Mouse (Mus musculus): ENCODE measurements at regions not wholly inside any gene's neighbourhood (a gene's known extent, or its start where the extent isn't known, plus 50 kb on each side); places are given as distances from the start of the nearest gene placed in this dataset.

DNA sequence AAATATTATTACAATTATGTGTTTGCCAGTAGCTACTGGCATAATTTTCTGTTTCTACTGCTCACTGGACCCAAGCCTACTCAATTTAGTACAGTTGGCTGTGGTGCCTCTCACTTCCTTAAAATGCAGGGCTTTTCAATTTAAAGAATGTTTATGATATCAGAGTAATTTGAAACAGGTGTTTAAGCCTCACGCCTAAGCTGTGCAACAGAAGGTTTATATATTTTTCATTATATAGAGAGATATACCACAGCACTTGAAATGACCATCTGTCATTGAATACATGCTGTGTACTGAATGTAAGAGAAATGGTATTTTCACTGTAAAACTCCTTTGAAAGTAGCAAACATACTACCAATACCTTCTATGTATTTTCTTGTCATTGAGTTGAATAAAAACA, 376.8 kb downstream of the Otol1 start:
- no peak for DNase-seq (ENCODE audit: extremely low spot score)

GRCm38 (mm10) chr3:70385961-70386360, 378.5 kb downstream of the Otol1 start:
- no peak for DNase-seq (ENCODE audit: extremely low spot score)

GRCm38 (mm10) chr3:70401187-70401586, 393.8 kb downstream of the Otol1 start:
- no peak for DNase-seq (ENCODE audit: extremely low spot score)

DNA sequence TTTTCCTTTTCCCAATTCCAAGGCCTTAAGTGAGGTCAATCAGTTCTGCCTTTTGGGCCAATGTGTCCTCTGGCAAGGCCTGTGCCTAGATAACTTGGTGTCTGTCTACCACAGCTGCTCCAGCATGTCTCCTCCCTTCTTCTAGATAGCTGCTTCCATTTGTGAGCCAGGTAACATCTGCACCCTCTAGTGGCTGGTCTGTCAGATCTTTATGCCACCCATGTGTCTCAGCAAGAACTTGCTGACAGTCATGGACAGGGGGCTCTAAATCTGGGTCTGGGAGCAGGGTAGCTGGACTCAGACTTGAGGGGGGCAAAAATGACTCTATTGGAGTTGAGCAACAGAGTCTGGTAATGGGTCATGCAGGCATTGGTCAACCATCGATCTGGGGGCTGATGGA, 399.2 kb downstream of the Otol1 start:
- DNase-seq (ENCODE audit: extremely low spot score) = no peak

- DNase-seq (ENCODE audit: extremely low spot score) = no peak
Measured at GRCm38 (mm10) chr3:70418273-70418672, 410.9 kb downstream of the Otol1 start.

DNA sequence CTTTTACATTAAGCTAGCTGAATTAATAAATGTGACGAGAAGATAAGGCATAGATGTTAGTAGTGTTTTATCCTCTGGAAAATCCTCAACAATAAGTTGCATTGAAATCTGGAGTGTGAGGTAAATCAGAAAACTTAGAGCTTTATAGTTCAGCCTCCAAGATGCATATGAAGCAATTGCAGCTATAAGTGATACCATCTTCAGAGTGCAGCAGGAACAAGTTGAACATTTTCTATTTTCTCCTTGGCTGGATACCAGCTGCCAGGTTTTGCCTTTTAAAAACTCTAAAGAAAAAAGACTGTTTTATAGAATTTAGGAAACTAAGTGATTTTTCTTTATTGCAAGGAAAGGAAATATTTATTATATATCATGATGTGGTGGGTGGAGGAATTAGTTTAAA, 414.6 kb downstream of the Otol1 start:
- DNase-seq (ENCODE audit: extremely low spot score) = no peak

DNA sequence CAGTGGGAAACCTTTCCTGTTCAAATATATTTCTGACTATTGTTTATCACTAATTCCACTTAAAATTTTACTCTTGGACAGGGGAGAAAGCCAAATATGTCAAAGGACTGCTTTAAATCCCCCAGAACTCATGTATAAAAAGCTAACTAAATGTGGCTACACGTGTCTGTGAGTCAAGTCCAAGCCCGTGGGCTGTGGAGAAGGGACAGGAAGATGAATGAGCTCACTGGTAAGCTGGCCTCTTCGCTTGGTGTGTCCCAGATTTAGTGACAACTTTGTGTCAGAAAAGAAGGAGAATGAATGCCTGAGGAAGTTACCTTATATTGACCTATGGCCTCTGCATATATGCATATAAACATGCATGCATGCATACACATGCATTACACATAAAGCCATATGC, 415.3 kb downstream of the Otol1 start:
- DNase-seq (ENCODE audit: extremely low spot score) = no peak

DNA sequence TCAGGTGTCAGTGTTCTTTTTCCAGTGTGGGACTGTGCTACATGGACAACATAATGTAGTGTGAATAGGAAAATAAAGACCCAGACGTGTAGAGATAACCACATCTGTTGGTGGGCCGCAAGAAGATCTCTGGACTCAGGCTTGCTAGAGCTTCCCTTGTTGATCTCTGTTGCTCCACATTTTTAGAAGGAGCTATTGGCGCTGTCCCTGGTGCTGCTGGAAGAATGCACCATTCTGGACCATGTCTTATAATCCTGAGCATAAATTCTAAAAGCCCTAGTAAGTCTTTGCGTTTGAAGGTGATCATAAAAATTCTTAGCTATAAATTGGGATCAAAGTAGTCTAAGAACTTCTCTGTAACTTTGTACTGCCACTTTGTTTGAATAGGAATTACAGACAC, 429.3 kb downstream of the Otol1 start:
- DNase-seq (ENCODE audit: extremely low spot score) = no peak

- no peak for DNase-seq (ENCODE audit: extremely low spot score)
Measured at GRCm38 (mm10) chr3:70457181-70457847, 449.9 kb downstream of the Otol1 start.

GRCm38 (mm10) chr3:70460811-70461210, 453.4 kb downstream of the Otol1 start:
- DNase-seq (ENCODE audit: extremely low spot score) = no peak

- no peak for DNase-seq (ENCODE audit: extremely low spot score)
Measured at GRCm38 (mm10) chr3:70463221-70463620, 455.8 kb downstream of the Otol1 start.

GRCm38 (mm10) chr3:70482521-70482920, 475.1 kb downstream of the Otol1 start:
- DNase-seq (ENCODE audit: extremely low spot score) = peak; percentile 9

- no peak for DNase-seq (ENCODE audit: extremely low spot score)
Measured at GRCm38 (mm10) chr3:70483066-70483743, 475.8 kb downstream of the Otol1 start.

- no peak for DNase-seq (ENCODE audit: extremely low spot score)
Measured at GRCm38 (mm10) chr3:70496431-70496830, 489.0 kb downstream of the Otol1 start.

DNA sequence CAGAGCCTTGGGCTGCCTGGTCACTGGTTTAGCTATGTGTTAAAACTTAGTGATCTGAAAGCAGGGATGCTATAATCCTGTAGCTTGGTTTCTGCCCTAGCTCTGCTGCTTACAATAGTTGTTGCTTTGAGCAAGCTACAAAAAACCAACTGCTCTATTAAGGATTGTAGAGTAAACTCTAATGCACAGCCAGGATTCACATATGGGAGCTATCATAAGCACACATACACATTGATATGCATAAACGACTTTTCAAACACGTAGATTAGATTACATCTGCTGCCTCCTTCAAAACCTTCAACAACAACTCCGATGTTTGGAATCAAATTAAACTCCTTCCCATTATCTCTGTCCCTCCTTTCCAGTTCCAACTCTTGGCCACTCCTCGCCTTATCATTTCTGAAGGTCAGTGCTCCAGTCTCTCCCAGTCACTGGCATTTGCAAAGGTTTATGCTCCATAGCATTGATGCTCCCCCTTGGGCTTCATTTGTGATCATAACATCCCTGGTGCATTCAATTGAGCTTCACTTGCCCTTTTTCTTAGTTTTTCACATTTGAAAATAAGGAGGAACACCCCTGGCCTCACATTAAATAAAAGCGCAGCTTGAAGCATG, 492.9 kb downstream of the Otol1 start:
- DNase-seq (ENCODE audit: extremely low spot score) = no peak

DNA sequence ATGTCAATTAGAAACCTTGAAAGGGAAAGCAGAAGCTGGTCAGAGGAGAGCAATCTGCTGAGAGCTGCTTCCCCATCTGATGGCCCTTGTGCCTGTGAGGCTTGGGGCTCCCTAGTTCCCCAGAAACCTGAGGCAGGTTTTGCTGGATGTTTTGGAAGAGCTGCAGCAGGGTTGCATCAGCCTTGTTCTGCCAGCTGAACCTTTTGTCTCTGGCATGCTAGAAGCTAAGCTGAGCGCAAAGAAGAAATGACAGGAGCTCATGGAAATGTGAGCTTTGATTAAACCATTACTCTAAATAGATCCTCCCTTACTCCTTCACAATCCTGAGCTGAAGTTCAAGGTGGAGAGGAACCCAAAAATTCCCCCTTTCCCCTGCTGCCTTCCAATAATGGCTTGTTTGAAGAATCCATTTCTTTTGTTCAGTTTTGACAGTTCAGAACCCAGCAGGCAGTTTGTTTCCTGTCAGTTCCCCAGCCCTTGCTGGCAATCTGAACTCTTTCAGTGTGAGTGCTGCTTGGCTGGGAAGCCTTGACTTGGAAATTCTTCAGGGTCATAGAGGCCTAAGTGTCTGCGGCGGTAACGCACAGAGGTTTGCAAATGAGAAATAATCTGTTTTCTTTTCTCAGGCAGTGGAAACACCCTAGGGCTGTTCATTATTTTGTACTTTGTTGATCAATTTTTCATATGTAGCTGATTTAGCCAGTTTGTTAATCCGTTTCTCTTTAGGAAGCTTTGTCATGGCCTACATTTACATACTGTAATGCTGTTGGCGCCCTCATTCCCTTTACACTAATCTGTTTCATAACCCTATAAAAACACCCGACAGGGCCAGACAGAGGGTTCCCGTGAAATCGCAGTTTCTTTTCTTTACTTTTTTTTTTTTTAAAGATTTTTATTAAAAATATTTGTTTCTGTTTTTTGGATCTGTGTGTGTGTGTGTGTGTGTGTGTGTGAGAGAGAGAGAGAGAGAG, 493.9 kb downstream of the Otol1 start:
- DNase-seq (ENCODE audit: extremely low spot score) = peak; percentile 2

- DNase-seq (ENCODE audit: extremely low spot score) = no peak
Measured at GRCm38 (mm10) chr3:70533593-70534321, 526.3 kb downstream of the Otol1 start.

- no peak for DNase-seq (ENCODE audit: extremely low spot score)
Measured at GRCm38 (mm10) chr3:70535084-70535483, 527.7 kb downstream of the Otol1 start.

DNA sequence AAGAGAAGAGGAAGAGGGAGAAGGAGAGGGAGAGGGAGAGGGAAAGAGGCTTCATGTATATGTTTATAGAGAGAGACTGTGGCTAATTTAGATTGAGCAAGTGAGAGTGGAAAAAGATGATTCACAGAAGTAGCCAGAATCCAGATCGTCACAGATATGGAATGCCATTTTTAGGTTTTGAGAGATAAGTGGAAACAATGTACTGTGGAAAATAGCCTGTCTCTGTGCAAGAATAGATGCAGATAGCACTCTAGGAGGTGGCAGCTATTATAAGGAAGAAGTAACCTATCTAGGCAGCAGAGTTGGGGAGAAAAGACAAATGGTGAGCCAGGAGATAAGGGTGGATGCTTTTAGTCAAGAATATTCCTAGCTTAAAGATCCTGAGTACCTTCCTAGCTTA, 536.5 kb downstream of the Otol1 start:
- DNase-seq (ENCODE audit: extremely low spot score) = no peak

DNA sequence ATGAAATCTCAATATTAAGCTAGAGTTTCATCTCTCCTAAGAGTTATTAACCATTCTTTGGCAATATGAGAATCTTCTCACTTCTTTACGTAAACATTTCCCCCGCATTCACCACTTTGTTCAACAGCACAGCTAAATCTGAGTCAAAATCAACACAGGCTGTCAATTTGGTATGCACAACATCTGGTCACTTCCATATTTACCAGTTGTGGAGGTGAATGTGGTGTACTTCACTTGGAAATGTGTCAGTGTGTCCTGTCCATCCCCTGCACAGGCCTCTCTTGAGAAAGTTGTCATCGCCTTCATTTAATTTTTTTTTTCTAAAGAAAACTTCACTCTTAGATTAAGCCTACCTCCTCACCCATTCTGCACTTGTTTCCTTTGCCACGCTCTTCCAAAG, 550.4 kb downstream of the Otol1 start:
- no peak for DNase-seq (ENCODE audit: extremely low spot score)

DNA sequence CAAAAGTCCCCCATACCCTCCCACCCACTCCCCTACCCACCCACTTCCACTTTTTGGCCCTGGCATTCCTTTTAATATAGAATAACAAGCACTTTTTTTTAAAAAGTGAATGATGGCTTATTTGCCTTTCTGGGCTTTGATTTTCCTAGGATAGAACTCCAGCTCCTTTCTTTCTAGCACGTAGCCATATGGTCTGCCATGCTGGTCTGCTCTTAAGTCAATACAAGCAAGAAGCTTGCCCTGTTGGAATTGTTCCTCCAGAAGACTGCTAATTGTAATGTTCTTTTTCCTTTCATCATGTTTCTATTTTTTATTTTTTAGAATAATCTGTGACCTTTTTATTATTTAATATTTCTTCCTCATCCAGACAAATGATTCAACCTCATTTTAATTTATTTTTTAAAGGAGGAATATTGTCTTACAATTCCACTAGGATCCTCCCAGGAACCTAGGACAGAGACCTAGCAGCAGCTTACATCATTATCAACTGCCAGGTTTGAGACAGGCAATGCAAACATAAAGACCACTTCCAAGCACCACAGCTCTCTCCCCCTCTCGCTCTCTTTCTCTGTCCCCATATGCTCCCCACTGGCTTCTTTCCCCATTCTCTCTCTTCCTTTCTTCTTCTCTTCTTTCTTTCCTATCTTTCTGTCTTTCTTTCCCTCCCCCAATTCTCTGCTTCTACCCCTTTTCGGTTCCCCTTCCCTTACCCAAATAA, 558.9 kb downstream of the Otol1 start:
- DNase-seq (ENCODE audit: extremely low spot score) = no peak
